Mouse (Mus musculus) midbrain, embryonic 14.5 days (tissue): ENCODE results near the gene Zdhhc19. TPM values are rescaled to one million over a fixed set of nuclear protein-coding genes. Genes with fewer than 3 reads are reported as not detected.

ENCODE experiments used
- ATAC-seq: fragments of 200-750 bp; cut with Nextera tagmentation; 2 replicates; pipeline ENCODE4 v1.8.0; 2017; ENCODE audit warnings: moderate number of reproducible peaks, moderate library complexity; ENCODE audit not compliant: low FRiP score, low TSS enrichment
- DNase-seq: peaks from one replicate; pipeline ENCODE4 v3.0.0-alpha.2; 2015
- H3K27ac ChIP-seq: fragments of 300-500 bp; sonication (generic); replicated peaks from 2 replicates; pipeline ENCODE4 v1.5.1; 2014; ENCODE audit warnings: mild to moderate bottlenecking, low read depth, low read length, moderate library complexity
- H3K27me3 ChIP-seq: fragments of 300-500 bp; sonication (generic); 2 replicates; pipeline ENCODE4 v1.6.1; 2014; ENCODE audit warnings: low read length, control low read depth, mixed read lengths; ENCODE audit not compliant: control insufficient read depth, insufficient read depth
- H3K36me3 ChIP-seq: fragments of 300-500 bp; sonication (generic); 2 replicates; pipeline ENCODE4 v1.6.1; 2014; ENCODE audit warnings: low read length, control low read depth; ENCODE audit not compliant: control insufficient read depth, insufficient read depth
- H3K4me1 ChIP-seq: fragments of 300-500 bp; sonication (generic); 2 replicates; pipeline ENCODE4 v1.6.1; 2014; ENCODE audit warnings: mild to moderate bottlenecking, antibody characterized with exemption, low read length, control low read depth; ENCODE audit not compliant: control insufficient read depth, insufficient read depth
- H3K4me2 ChIP-seq: fragments of 300-500 bp; sonication (generic); 2 replicates; pipeline ENCODE4 v1.6.1; 2014; ENCODE audit warnings: mild to moderate bottlenecking, low read length, moderate library complexity
- H3K4me3 ChIP-seq: fragments of 300-500 bp; sonication (generic); replicated peaks from 2 replicates; pipeline ENCODE4 v1.5.1; 2014; ENCODE audit warnings: low read depth, low read length
- H3K9ac ChIP-seq: fragments of 300-500 bp; sonication (generic); replicated peaks from 2 replicates; pipeline ENCODE4 v1.6.1; 2014; ENCODE audit warnings: mild to moderate bottlenecking, low read length, moderate library complexity
- H3K9me3 ChIP-seq: fragments of 300-500 bp; sonication (generic); 2 replicates; pipeline ENCODE4 v1.6.1; 2016; ENCODE audit warnings: low read length, control low read depth, mixed read lengths; ENCODE audit not compliant: control insufficient read depth
- WGBS: fragments of 180-500 bp; shearing (Covaris S2); extraction: QIAGEN DNeasy Blood & Tissue Kit; methylation state at CpG from one replicate; pipeline ENCODE4 v1.1.7; 2014; 5-methylcytosine and 5-hydroxymethylcytosine counted together
- polyA plus RNA-seq: library from polyadenylated mRNA; unstranded; fragments of >200 nt; fragmentation: Nextera tagmentation; extraction: Ambion mirVana; gene quantifications from 2 replicates; pipeline ENCODE4 v1.2.1, GENCODE M21; 2014

The Zdhhc19 gene
- polyA plus RNA-seq, 1 experiment from 2014 or later: not detected

GRCm38 (mm10) chr16:32550084-32550483 lies 54.0 kb downstream of the Zdhhc19 start:
- no peaks in the 10 kb centered on the region for H3K36me3 ChIP-seq
- no peak for DNase-seq
- no peaks in the 10 kb centered on the region for H3K9me3 ChIP-seq
- no peak overlapping the region for H3K4me3 ChIP-seq
- no peaks in the 10 kb centered on the region for H3K27me3 ChIP-seq
- 94% methylated on average over 4 of the region's 4 CpGs for WGBS
- no peaks in the 10 kb centered on the region for H3K4me1 ChIP-seq
- H3K9ac ChIP-seq: no peak overlapping the region
- no peak overlapping the region for H3K27ac ChIP-seq
- ATAC-seq: no peak
- H3K4me2 ChIP-seq: no peak overlapping the region

DNA sequence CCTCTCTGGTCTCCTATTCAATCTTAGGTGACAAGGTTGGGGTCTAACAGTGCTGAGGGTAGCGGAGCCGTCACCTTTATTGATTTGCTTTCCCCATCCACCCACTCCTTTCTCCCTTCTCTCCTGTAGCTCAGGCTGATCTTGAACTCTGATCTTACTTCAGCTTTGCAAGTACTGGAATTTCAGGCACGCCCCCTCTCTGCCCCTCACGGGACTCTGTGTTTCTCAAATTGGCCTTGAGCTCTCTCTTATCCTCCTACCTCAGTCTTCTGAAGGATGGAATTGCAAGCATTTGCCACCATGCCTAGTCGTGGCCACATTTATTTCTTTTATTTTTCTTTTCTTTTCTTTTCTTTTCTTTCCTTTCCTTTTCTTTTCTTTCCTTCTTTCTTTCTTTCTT lies 54.4 kb downstream of the Zdhhc19 start:
- DNase-seq (no peak), ATAC-seq (no peak)
- Histone ChIP-seq H3K27me3 (no peaks in the 10 kb centered on the region), H3K4me3 (no peak overlapping the region), H3K9ac (no peak overlapping the region), H3K4me1 (no peaks in the 10 kb centered on the region), H3K4me2 (no peak overlapping the region), H3K27ac (no peak overlapping the region), H3K9me3 (no peaks in the 10 kb centered on the region), H3K36me3 (no peaks in the 10 kb centered on the region)
- 83% methylated on average over 5 of the region's 5 CpGs for WGBS

- no peaks in the 10 kb centered on the region for H3K9me3 ChIP-seq
- 64% methylated on average over 2 of the region's 2 CpGs for WGBS
- ATAC-seq: no peak
- H3K36me3 ChIP-seq: no peaks in the 10 kb centered on the region
- H3K27me3 ChIP-seq: no peaks in the 10 kb centered on the region
- no peak for DNase-seq
- H3K4me2 ChIP-seq: no peak overlapping the region
- H3K4me1 ChIP-seq: no peaks in the 10 kb centered on the region
- H3K27ac ChIP-seq: no peak overlapping the region
- no peak overlapping the region for H3K9ac ChIP-seq
- no peak overlapping the region for H3K4me3 ChIP-seq
These were observed 55.3 kb downstream of the Zdhhc19 start for GRCm38 (mm10) chr16:32551346-32551747.

- no peaks in the 10 kb centered on the region for H3K36me3 ChIP-seq
- no peak overlapping the region for H3K27ac ChIP-seq
- no peak for DNase-seq
- no peak overlapping the region for H3K4me3 ChIP-seq
- no peak overlapping the region for H3K4me2 ChIP-seq
- 76% methylated on average over 3 of the region's 3 CpGs for WGBS
- H3K9ac ChIP-seq: no peak overlapping the region
- ATAC-seq: no peak
- no peaks in the 10 kb centered on the region for H3K4me1 ChIP-seq
- H3K9me3 ChIP-seq: no peaks in the 10 kb centered on the region
- H3K27me3 ChIP-seq: no peaks in the 10 kb centered on the region
These were observed 59.5 kb downstream of the Zdhhc19 start for GRCm38 (mm10) chr16:32555588-32555987.

GRCm38 (mm10) chr16:32559493-32559892 lies 63.4 kb downstream of the Zdhhc19 start:
- Histone ChIP-seq H3K36me3 (no peaks in the 10 kb centered on the region), H3K9ac (no peak overlapping the region), H3K27me3 (no peaks in the 10 kb centered on the region), H3K4me1 (no peaks in the 10 kb centered on the region), H3K27ac (no peak overlapping the region), H3K4me3 (no peak overlapping the region), H3K9me3 (no peaks in the 10 kb centered on the region), H3K4me2 (no peak overlapping the region)
- ATAC-seq (no peak), DNase-seq (no peak)
- WGBS: 74% methylated on average over 4 of the region's 4 CpGs

DNA sequence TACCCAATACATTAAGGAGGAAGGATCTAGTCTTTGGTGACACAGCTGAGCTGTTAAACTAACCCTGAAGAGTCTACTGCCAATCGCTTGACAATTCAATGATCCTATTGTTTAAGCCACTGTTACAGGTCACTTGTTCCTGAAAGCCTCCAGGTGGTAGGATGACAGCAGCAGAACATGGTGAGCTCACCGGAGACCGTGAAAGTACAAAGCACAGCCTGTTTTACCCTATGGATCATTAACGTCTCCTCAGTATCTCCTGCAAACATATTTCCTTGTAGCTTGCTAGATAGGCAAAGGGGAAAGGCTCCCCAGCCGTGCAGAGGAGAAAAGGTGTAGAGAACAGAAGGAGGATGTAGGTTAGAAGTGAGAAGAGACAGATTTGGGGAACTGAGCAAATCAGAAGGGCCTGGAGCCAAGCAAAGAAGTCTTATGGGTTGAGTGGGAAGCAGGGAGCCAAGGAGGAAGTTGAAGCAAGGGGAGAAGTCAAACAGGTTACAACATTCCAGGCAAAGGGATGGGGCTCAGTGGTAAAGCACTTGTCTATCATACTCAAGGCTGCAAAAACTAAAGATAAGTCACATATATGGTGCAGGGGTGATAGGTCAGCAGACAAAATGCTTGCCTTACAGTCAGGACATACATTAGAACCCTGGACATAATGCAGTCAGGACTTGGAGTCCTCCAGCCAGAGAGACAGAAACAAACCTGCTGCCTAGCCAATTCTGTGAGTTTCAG lies 67.2 kb downstream of the Zdhhc19 start:
- H3K36me3 ChIP-seq: no peaks in the 10 kb centered on the region
- no peaks in the 10 kb centered on the region for H3K27me3 ChIP-seq
- no peaks in the 10 kb centered on the region for H3K9me3 ChIP-seq
- H3K4me2 ChIP-seq: no peak overlapping the region
- ATAC-seq (no peak), DNase-seq (no peak)
- H3K4me1 ChIP-seq: no peaks in the 10 kb centered on the region
- 82% methylated on average over 5 of the region's 5 CpGs for WGBS
- no peak overlapping the region for H3K27ac ChIP-seq
- no peak overlapping the region for H3K9ac ChIP-seq
- no peak overlapping the region for H3K4me3 ChIP-seq

DNA sequence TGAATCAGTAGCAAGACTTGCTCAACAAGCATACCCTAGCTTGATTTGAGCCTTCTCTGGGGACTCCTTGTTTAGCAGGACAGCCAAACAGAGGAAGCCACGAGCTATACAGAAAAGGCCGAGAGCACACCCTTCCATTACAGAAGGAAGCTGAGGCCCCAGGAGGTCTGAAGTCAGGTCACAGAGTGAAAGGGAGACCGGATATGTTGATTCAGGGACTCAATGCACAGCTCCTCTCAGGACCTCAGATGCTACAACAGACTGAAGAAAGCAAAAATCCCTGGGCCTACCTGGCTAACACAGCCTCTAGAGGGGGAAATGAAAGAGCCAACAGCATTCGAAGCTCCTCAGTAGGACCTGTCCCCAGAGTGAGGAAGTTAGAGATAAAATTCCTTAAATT lies 71.2 kb downstream of the Zdhhc19 start:
- 69% methylated on average over 4 of the region's 4 CpGs for WGBS
- H3K4me3 ChIP-seq: no peak overlapping the region
- no peak for ATAC-seq

DNA sequence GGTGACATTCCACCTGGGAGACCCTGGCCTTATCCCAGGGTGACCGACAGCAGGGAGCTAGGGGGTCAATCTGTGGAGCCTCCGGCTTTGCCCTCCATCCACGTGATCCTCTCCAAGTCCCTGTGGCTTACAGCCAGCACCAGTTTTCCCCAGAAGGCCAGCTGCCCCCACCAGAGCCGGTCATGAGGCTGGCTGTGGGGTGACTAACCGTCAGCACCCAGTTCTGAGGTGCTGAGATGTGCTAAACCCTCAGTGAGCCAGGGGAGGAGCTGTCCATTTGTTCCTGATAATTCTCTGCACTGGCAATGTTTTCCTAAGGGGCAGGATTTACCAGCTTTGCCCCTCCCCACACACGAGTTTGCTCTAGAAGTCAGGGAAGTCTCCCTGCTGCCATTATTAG lies 72.3 kb downstream of the Zdhhc19 start:
- no peak for ATAC-seq
- Histone ChIP-seq H3K4me1 (no peaks in the 10 kb centered on the region), H3K4me3 (no peak overlapping the region), H3K9me3 (no peaks in the 10 kb centered on the region), H3K27ac (no peak overlapping the region), H3K4me2 (no peak overlapping the region), H3K36me3 (no peaks in the 10 kb centered on the region), H3K27me3 (no peaks in the 10 kb centered on the region), H3K9ac (no peak overlapping the region)
- no peak for DNase-seq
- WGBS: 74% methylated on average over 6 of the region's 6 CpGs

More for the DNA sequence above, 71.2 kb downstream of the Zdhhc19 start:
- no peak overlapping the region for H3K27ac ChIP-seq
- no peaks in the 10 kb centered on the region for H3K4me1 ChIP-seq
- peak; percentile 5 for DNase-seq
- H3K9me3 ChIP-seq: no peaks in the 10 kb centered on the region
- H3K4me2 ChIP-seq: no peak overlapping the region
- H3K36me3 ChIP-seq: no peaks in the 10 kb centered on the region
- H3K9ac ChIP-seq: no peak overlapping the region
- H3K27me3 ChIP-seq: no peaks in the 10 kb centered on the region

GRCm38 (mm10) chr16:32570042-32570441 lies 74.0 kb downstream of the Zdhhc19 start:
- H3K27ac ChIP-seq: no peak overlapping the region

More at GRCm38 (mm10) chr16:32570042-32570441, 74.0 kb downstream of the Zdhhc19 start:
- DNase-seq (no peak), ATAC-seq (no peak)
- Histone ChIP-seq H3K9ac (no peak overlapping the region), H3K4me2 (no peak overlapping the region), H3K4me1 (no peaks in the 10 kb centered on the region), H3K36me3 (no peaks in the 10 kb centered on the region), H3K9me3 (no peaks in the 10 kb centered on the region), H3K27me3 (no peaks in the 10 kb centered on the region), H3K4me3 (no peak overlapping the region)
- WGBS: 95% methylated on average over 3 of the region's 3 CpGs
